Mouse (Mus musculus) forebrain, embryonic 16.5 days (tissue): ENCODE measurements around the gene Schip1. TPM values are rescaled to one million over a fixed set of nuclear protein-coding genes. Genes with fewer than 3 reads are reported as not detected.
A peak's percentile ranks its signal among the peaks of the same experiment; 100 is the strongest.

Experiments
- ATAC-seq: fragments of 200-750 bp; cut with Nextera tagmentation; 2 replicates; pipeline ENCODE4 v1.8.0; 2017; ENCODE audit warnings: mild to moderate bottlenecking, moderate library complexity
- H3K27ac ChIP-seq: fragments of 300-500 bp; sonication (generic); 2 replicates; pipeline ENCODE4 v1.5.1; 2014; ENCODE audit warnings: low read length, control low read depth
- H3K27me3 ChIP-seq: fragments of 300-500 bp; sonication (generic); replicated peaks from 2 replicates; pipeline ENCODE4 v1.6.1; 2014; ENCODE audit warnings: low read length; ENCODE audit not compliant: control insufficient read depth, insufficient read depth
- H3K36me3 ChIP-seq: fragments of 300-500 bp; sonication (generic); 2 replicates; pipeline ENCODE4 v1.6.1; 2014; ENCODE audit not compliant: control insufficient read depth, insufficient read depth
- H3K4me1 ChIP-seq: fragments of 300-500 bp; sonication (generic); replicated peaks from 2 replicates; pipeline ENCODE4 v1.6.1; 2014; ENCODE audit warnings: low read length; ENCODE audit not compliant: control insufficient read depth, insufficient read depth
- H3K4me2 ChIP-seq: fragments of 300-500 bp; sonication (generic); 2 replicates; pipeline ENCODE4 v1.6.1; 2014; ENCODE audit warnings: mild to moderate bottlenecking, low read length, control low read depth
- H3K4me3 ChIP-seq: fragments of 300-500 bp; sonication (generic); replicated peaks from 2 replicates; pipeline ENCODE4 v1.5.1; 2014; ENCODE audit warnings: mild to moderate bottlenecking, low read length, control low read depth
- H3K9ac ChIP-seq: fragments of 300-500 bp; sonication (generic); replicated peaks from 2 replicates; pipeline ENCODE4 v1.6.1; 2014; ENCODE audit warnings: low read depth, low read length, control low read depth
- H3K9me3 ChIP-seq: fragments of 300-500 bp; sonication (generic); 2 replicates; pipeline ENCODE4 v1.6.1; 2016; ENCODE audit warnings: low read length; ENCODE audit not compliant: control insufficient read depth
- WGBS: fragments of 180-500 bp; shearing (Covaris S2); extraction: QIAGEN DNeasy Blood & Tissue Kit; methylation state at CpG from one replicate; pipeline ENCODE4 v1.1.7; 2014; 5-methylcytosine and 5-hydroxymethylcytosine counted together
- polyA plus RNA-seq: library from polyadenylated mRNA; unstranded; fragments of >200 nt; fragmentation: Nextera tagmentation; extraction: Ambion mirVana; gene quantifications from 2 replicates; pipeline ENCODE4 v1.2.1, GENCODE M21; 2015

Gene Schip1
- polyA plus RNA-seq, 1 experiment from 2014 or later, result 173 TPM

DNA sequence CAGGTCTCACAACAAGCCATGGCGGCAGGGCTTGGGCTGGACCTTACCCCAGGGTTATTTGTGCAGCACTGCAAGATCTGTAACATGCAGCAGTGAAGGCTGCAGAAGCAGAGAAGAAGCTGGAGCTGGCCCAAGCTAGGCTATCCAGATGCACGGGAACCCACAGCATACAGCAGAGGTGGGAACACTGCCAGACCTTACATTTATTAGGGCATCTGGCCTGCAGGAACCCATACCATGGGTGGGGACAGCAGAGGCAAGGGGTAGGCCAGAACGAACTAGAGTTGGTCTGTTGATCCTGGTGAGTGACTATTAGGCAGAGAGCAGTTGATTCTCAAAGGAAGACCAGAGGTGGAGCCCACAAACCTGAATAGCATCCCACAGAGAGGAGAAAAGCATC, 178.6 kb downstream of the Schip1 start:
- H3K36me3 ChIP-seq, result no peaks in the 10 kb centered on the region
- no peaks in the 10 kb centered on the region for H3K27me3 ChIP-seq
- ATAC-seq, result no peak
- no peak overlapping the region for H3K4me2 ChIP-seq
- H3K9ac ChIP-seq, result no peak overlapping the region
- H3K4me1 ChIP-seq, result peaks cover 5% of the 10 kb centered on the region
- no peak overlapping the region for H3K4me3 ChIP-seq
- H3K9me3 ChIP-seq, result no peaks in the 10 kb centered on the region
- WGBS, result 53% methylated on average over 3 of the region's 3 CpGs
- no peak overlapping the region for H3K27ac ChIP-seq

DNA sequence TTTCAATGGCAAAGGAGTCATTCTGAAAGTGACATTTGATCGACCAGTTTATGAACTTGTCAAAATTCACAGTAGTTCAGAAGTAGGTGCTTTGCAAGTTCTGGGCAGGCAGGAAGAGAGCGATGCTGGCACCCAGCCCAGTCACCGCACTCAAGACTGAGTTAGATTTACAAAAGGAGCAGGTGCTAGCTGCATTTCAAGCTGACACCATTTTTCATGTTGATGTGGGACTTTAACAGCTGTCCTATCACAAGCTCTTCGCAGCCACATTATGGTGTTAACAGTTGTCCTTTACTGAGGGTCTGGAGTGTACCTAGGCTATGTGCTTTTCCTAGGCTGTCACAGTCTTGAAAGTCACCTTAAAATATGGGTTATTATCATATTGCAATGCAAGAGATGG, 181.6 kb downstream of the Schip1 start:
- ATAC-seq, result peak; percentile 53
- Histone ChIP-seq H3K27ac (no peak overlapping the region), H3K9ac (no peak overlapping the region)

DNA sequence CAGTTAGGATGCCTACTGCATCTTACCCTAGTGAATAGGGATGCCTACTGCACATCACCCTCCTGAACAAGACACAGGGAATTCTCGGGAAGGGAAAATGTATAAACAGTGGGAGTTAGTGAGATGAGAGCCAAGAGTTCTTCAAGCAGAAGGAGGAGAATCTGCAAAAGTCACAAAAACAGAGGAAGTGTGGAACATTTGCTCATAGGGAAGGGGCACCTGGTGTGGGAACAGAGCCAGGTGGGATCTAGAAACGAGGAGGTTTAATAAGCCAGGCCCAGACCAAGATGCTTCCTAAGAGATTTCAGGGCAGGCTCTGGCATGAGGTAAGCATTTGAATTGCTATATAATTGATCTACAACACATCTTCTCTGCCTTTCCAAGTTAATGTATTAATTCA, 186.0 kb downstream of the Schip1 start:
- no peak overlapping the region for H3K4me2 ChIP-seq
- peaks cover 5% of the 10 kb centered on the region for H3K4me1 ChIP-seq
- 47% methylated on average over 2 of the region's 2 CpGs for WGBS
- no peaks in the 10 kb centered on the region for H3K9me3 ChIP-seq
- no peaks in the 10 kb centered on the region for H3K27me3 ChIP-seq
- no peak overlapping the region for H3K4me3 ChIP-seq
- no peak overlapping the region; the same call in 1 of the 2 replicates for H3K27ac ChIP-seq
- ATAC-seq, result peak; percentile 59
- no peak overlapping the region for H3K9ac ChIP-seq
- no peaks in the 10 kb centered on the region for H3K36me3 ChIP-seq

More for the DNA sequence above, 181.6 kb downstream of the Schip1 start:
- Histone ChIP-seq H3K36me3 (no peaks in the 10 kb centered on the region), H3K4me2 (no peak overlapping the region), H3K27me3 (no peaks in the 10 kb centered on the region), H3K4me3 (no peak overlapping the region), H3K4me1 (peaks cover 5% of the 10 kb centered on the region), H3K9me3 (no peaks in the 10 kb centered on the region)
- 43% methylated on average over 4 of the region's 4 CpGs for WGBS

DNA sequence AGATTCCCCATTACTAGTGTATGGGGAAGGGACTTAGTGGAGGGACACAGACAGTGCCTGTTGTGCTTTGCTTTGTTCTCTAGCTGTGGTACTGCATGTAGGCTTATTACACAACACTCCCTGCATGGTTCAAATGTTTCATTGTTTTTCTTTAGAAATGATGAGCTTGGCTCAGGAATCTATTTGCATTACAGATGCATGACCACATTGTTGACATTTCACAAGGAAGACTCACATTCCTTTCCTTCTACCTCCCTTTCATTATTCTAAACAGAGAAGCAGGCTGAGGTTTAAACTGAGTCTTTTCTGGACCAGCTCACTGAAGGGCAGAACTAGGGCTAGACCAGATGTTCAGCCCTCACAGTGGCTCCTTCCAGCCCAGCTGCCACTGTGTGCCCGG, 187.7 kb downstream of the Schip1 start:
- no peak overlapping the region for H3K27ac ChIP-seq
- ATAC-seq, result no peak
- no peaks in the 10 kb centered on the region for H3K9me3 ChIP-seq
- no peak overlapping the region for H3K9ac ChIP-seq
- H3K36me3 ChIP-seq, result no peaks in the 10 kb centered on the region
- WGBS, result 55% methylated on average over 1 of the region's 1 CpGs
- H3K4me3 ChIP-seq, result no peak overlapping the region
- no peaks in the 10 kb centered on the region for H3K27me3 ChIP-seq
- no peak overlapping the region for H3K4me2 ChIP-seq
- no peaks in the 10 kb centered on the region for H3K4me1 ChIP-seq

DNA sequence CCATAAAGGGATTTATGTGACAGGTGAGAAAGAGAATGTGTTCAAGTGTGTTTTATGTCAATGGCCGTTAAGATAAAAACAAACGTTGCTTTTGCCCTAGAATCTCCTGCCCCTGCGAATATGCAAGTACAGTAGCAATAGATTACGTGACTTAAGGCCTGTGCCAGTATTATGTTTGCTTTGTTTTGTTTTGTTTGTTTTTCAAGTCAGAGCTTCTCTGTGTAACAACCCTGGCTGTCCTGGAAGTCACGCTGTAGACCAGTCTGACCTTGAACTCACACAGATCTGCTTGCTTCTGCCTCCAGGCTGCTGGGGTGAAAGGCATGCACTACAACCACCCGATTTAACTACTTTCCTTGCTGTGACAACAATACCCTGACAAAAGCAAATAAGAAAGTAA, 197.7 kb downstream of the Schip1 start:
- Histone ChIP-seq H3K9me3 (no peaks in the 10 kb centered on the region), H3K4me3 (no peak overlapping the region), H3K9ac (no peak overlapping the region), H3K4me1 (no peaks in the 10 kb centered on the region), H3K27me3 (no peaks in the 10 kb centered on the region), H3K27ac (no peak overlapping the region), H3K36me3 (no peaks in the 10 kb centered on the region), H3K4me2 (no peak overlapping the region)
- WGBS, result 83% methylated on average over 6 of the region's 6 CpGs
- ATAC-seq, result no peak

DNA sequence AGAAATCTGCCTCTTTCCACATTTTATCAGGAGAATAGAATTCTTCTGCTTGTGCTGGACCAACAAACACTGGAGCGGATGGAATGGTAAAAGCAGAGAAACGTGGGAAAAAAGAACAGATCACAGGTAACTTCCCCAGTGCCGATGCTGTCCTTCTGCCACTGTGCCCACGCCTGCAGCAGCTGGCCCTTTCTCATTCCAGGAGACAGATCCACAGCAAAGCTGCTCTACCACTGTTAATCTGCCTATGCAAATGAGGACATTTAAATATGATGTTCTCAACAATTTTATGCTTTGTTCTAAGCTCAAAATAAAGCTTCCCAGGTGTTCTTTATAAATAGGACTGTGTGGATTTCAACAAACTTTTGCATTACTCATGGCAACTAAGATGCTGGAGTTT, 203.3 kb downstream of the Schip1 start:
- WGBS, result 85% methylated on average over 4 of the region's 4 CpGs

DNA sequence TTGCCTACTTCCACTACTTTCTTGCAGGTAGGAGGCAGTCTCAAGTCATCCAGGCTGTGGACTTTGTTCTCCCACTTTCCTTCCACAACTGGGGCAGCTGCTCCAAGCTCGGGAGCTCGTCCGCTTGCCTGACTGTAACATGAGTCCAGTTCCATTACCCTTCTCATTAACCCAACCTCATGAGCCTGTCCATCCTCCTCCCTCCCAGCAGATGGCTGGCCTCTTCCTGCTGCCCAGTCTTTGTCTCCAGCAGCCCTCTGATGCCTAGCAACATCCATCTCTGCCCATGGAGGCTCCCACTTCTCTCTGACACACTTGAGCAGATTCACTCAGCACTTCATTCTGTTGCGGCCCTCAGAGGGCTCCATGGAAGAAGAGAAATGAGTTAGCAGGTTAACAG, 204.6 kb downstream of the Schip1 start:
- Histone ChIP-seq H3K4me2 (no peak overlapping the region), H3K4me1 (peaks cover 4% of the 10 kb centered on the region; the same call in 1 of the 2 replicates), H3K4me3 (no peak overlapping the region), H3K27ac (no peak overlapping the region), H3K9me3 (no peaks in the 10 kb centered on the region), H3K36me3 (no peaks in the 10 kb centered on the region), H3K27me3 (no peaks in the 10 kb centered on the region), H3K9ac (no peak overlapping the region)
- ATAC-seq, result no peak
- 95% methylated on average over 4 of the region's 4 CpGs for WGBS

More for the DNA sequence above, 203.3 kb downstream of the Schip1 start:
- H3K4me2 ChIP-seq, result no peak overlapping the region
- H3K4me3 ChIP-seq, result no peak overlapping the region
- H3K36me3 ChIP-seq, result no peaks in the 10 kb centered on the region
- no peaks in the 10 kb centered on the region for H3K9me3 ChIP-seq
- H3K4me1 ChIP-seq, result peaks cover 4% of the 10 kb centered on the region; the same call in 1 of the 2 replicates
- no peak overlapping the region for H3K9ac ChIP-seq
- ATAC-seq, result no peak
- H3K27me3 ChIP-seq, result no peaks in the 10 kb centered on the region
- no peak overlapping the region for H3K27ac ChIP-seq

DNA sequence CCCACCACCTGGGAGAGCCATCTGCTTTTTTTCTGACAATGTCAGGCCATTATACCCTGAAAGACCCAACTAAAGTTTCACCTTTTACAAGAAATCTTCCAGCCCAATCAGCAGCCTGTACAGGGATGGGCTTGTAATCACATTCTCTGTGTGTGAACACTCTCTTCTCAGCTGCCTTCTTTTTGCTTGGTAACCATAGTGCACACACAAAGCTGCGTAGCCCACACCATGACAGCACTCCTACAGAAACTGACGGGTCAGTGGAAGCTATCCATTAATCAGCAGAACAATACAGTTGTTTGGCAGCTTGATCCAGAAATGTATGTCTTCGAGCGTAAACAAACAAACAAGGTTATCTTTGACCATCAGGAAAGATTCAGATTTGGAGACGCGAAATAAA, 205.6 kb downstream of the Schip1 start:
- no peak overlapping the region for H3K9ac ChIP-seq
- peaks cover 4% of the 10 kb centered on the region; the same call in 1 of the 2 replicates for H3K4me1 ChIP-seq
- no peak overlapping the region for H3K27ac ChIP-seq
- 76% methylated on average over 6 of the region's 6 CpGs for WGBS
- no peak overlapping the region for H3K4me2 ChIP-seq
- H3K4me3 ChIP-seq, result no peak overlapping the region
- H3K36me3 ChIP-seq, result no peaks in the 10 kb centered on the region
- H3K27me3 ChIP-seq, result no peaks in the 10 kb centered on the region
- ATAC-seq, result no peak
- H3K9me3 ChIP-seq, result no peaks in the 10 kb centered on the region

DNA sequence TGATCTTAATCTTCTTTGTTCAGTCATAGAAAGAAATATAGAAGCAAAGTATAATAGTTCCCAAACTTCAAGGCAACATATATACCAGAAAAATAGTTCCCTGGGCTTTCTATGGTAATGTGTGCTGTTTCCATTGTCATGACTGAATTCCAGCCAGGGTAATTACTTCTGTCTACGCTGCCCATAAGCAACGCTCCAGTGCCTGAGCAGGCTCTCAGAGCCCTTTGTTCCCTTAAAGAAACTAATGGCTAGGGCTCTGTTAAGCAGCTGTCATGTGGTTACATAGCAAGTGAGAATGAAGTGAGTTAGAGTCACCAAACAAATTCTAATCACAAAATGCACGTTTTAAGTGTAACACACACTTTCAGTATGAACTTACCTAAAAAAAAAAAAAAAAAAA, 206.9 kb downstream of the Schip1 start:
- ATAC-seq, result peak; percentile 75
- 10% methylated on average over 3 of the region's 3 CpGs for WGBS
- H3K9me3 ChIP-seq, result no peaks in the 10 kb centered on the region
- no peaks in the 10 kb centered on the region for H3K36me3 ChIP-seq
- no peaks in the 10 kb centered on the region for H3K27me3 ChIP-seq
- H3K4me3 ChIP-seq, result no peak overlapping the region
- no peak overlapping the region for H3K9ac ChIP-seq
- no peak overlapping the region for H3K4me2 ChIP-seq
- H3K27ac ChIP-seq, result no peak overlapping the region
- peaks cover 4% of the 10 kb centered on the region; the same call in 1 of the 2 replicates for H3K4me1 ChIP-seq

DNA sequence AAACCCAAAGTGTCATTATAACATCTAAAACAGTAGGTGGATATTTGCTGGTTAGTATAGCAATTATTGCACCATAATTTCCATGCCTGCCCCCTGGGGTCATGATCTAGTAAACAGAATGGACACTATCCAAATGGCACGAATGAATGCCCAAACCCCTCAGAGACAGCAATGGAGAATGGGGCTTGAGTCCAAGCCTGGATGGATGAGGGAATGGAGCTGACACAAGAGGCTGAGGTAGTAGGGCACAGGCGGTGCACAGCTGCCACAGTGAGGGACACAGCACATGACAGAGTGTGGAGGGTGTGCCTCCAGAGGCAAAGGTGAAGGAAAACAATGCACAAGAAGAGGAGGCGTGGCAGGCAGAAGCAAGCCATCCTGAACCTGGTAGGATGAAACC, 207.3 kb downstream of the Schip1 start:
- peak; percentile 63; the same call in 1 of the 2 replicates for ATAC-seq
- no peak overlapping the region for H3K27ac ChIP-seq
- 50% methylated on average over 3 of the region's 3 CpGs for WGBS

More for the DNA sequence above, 207.3 kb downstream of the Schip1 start:
- Histone ChIP-seq H3K9me3 (no peaks in the 10 kb centered on the region), H3K4me2 (no peak overlapping the region), H3K4me1 (peaks cover 4% of the 10 kb centered on the region; the same call in 1 of the 2 replicates), H3K27me3 (no peaks in the 10 kb centered on the region), H3K4me3 (no peak overlapping the region), H3K9ac (no peak overlapping the region), H3K36me3 (no peaks in the 10 kb centered on the region)
